In genomic region chr16:18705028-18705648, GRCm38 (mm10) we compare ENCODE assay signal across 10 mouse cellular contexts.
DNase-seq lines count a peak whose midpoint lies in the region; ATAC-seq and TF ChIP-seq lines count a peak whose summit lies in the region.
"Had no signal": no experiment of that assay in that cellular context is flagged by ENCODE, and none has a peak within 500 bp of the region (broad histone marks: within the 10 kb centered on the region; RNA-seq: fewer than 3 reads in every experiment).

No protein-coding gene starts in this region.

- TF ChIP-seq RAD21 in MEL (IDR thresholded peaks at IDR 0.05; ENCODE audit: low read depth, low read length), result no peak

- 32% methylated on average over 9 of the region's 9 CpGs for WGBS in lung, embryonic 15.5 days
- WGBS in liver, embryonic 12.5 days (ENCODE audit: insufficient replicate concordance), result 57% methylated on average over 9 of the region's 9 CpGs
- 80% methylated on average over 9 of the region's 9 CpGs for WGBS in hindbrain, embryonic 10.5 days

- H3K27ac ChIP-seq in gastrocnemius, adult 2 months, result peak overlapping the region; percentile 69
- H3K27ac ChIP-seq in MEL (ENCODE audit: control insufficient read depth, low read depth, low read length), result no peak overlapping the region
- H3K27ac ChIP-seq in lung, embryonic 15.5 days, result peak overlapping the region; percentile 60; the same call in 1 of the 2 replicates
- H3K27ac ChIP-seq in liver, embryonic 12.5 days, result no peak overlapping the region
- H3K27ac ChIP-seq in hindbrain, embryonic 10.5 days, result no peak overlapping the region
- H3K27ac ChIP-seq: hindbrain, embryonic 14.5 days; midbrain, embryonic 13.5 days had no signal

- no peak for TF ChIP-seq EP300 in MEL (IDR thresholded peaks at IDR 0.05; ENCODE audit: low read depth in 1 of 2, low read length in 2 of 2)

- no peak overlapping the region for H3K9ac ChIP-seq in MEL (ENCODE audit: control insufficient read depth, low read depth, low read length, poor library complexity, severe bottlenecking)
- H3K9ac ChIP-seq in lung, embryonic 15.5 days, result no peak overlapping the region
- H3K9ac ChIP-seq in liver, embryonic 12.5 days, result no peak overlapping the region
- H3K9ac ChIP-seq: hindbrain, embryonic 14.5 days; midbrain, embryonic 13.5 days had no signal

- peak overlapping the region; percentile 12; the same call in 1 of the 2 replicates for H3K4me2 ChIP-seq in lung, embryonic 15.5 days
- no peak overlapping the region for H3K4me2 ChIP-seq in liver, embryonic 12.5 days
- H3K4me2 ChIP-seq: hindbrain, embryonic 14.5 days; midbrain, embryonic 13.5 days had no signal

- H3K27me3 ChIP-seq in MEL (ENCODE audit: control insufficient read depth in 1 of 2, insufficient read depth in 2 of 2, low read length in 2 of 2), result peaks cover 6 to 16% of the 10 kb centered on the region in 2 experiments; a peak in 3 of 4 replicates
- H3K27me3 ChIP-seq in lung, embryonic 15.5 days, result no peaks in the 10 kb centered on the region
- H3K27me3 ChIP-seq in liver, embryonic 12.5 days (replicated peaks), result peaks cover 11% of the 10 kb centered on the region
- H3K27me3 ChIP-seq in hindbrain, embryonic 10.5 days (ENCODE audit: insufficient read depth, poor library complexity, severe bottlenecking), result peaks cover 7% of the 10 kb centered on the region; the same call in 1 of the 2 replicates

- intact Hi-C loops in gastrocnemius, adult 2 months (cut with DNase I), result no loop called here
- intact Hi-C loops in heart, postnatal 25 days (cut with DNase I), result no loop called here

- no peak overlapping the region for H3K4me3 ChIP-seq in gastrocnemius, adult 2 months
- no peak overlapping the region for H3K4me3 ChIP-seq in MEL (ENCODE audit: control insufficient read depth in 1 of 2, insufficient read depth in 1 of 2, low read depth in 2 of 2, low read length in 2 of 2)
- H3K4me3 ChIP-seq in lung, embryonic 15.5 days, result no peak overlapping the region
- H3K4me3 ChIP-seq in liver, embryonic 12.5 days, result no peak overlapping the region
- H3K4me3 ChIP-seq in hindbrain, embryonic 10.5 days, result no peak overlapping the region
- H3K4me3 ChIP-seq: midbrain, embryonic 13.5 days had no signal

- no peak for DNase-seq in gastrocnemius, adult 2 months
- DNase-seq in gastrocnemius, postnatal 4 days (ENCODE audit: low spot score in 2 of 2), result no peak
- DNase-seq in MEL (ENCODE audit: low read depth, low spot score), result peak; percentile 45
- peak; percentile 59 for DNase-seq in heart, postnatal 25 days (ENCODE audit: low spot score)
- no peak for DNase-seq in hindbrain, embryonic 10.5 days (ENCODE audit: low spot score)
- DNase-seq in cerebellum, adult 11 months, result no peak

- no peaks in the 10 kb centered on the region for H3K36me3 ChIP-seq in MEL (ENCODE audit: control insufficient read depth in 1 of 2, insufficient read depth in 2 of 2, low read length in 2 of 2)
- no peaks in the 10 kb centered on the region for H3K36me3 ChIP-seq in lung, embryonic 15.5 days
- H3K36me3 ChIP-seq in liver, embryonic 12.5 days, result no peaks in the 10 kb centered on the region
- H3K36me3 ChIP-seq in hindbrain, embryonic 10.5 days, result no peaks in the 10 kb centered on the region
- H3K36me3 ChIP-seq: midbrain, embryonic 13.5 days had no signal

- no peaks in the 10 kb centered on the region for H3K9me3 ChIP-seq in MEL (replicated peaks; ENCODE audit: insufficient read depth, low read length)
- H3K9me3 ChIP-seq in lung, embryonic 15.5 days, result no peaks in the 10 kb centered on the region
- H3K9me3 ChIP-seq in liver, embryonic 12.5 days (replicated peaks), result no peaks in the 10 kb centered on the region
- H3K9me3 ChIP-seq in hindbrain, embryonic 10.5 days, result no peaks in the 10 kb centered on the region
- H3K9me3 ChIP-seq: midbrain, embryonic 13.5 days had no signal

- ATAC-seq in lung, embryonic 15.5 days (ENCODE audit: borderline replicate concordance, extremely low read depth, low FRiP score, low TSS enrichment), result peak; percentile 74
- ATAC-seq in liver, embryonic 12.5 days, result no peak
- ATAC-seq: midbrain, embryonic 13.5 days had no signal

- peaks cover 0 to 4% of the 10 kb centered on the region in 2 experiments; a peak in 1 of 4 replicates for H3K4me1 ChIP-seq in MEL (ENCODE audit: control insufficient read depth in 1 of 2, insufficient read depth in 2 of 2, low read length in 2 of 2)
- H3K4me1 ChIP-seq in lung, embryonic 15.5 days, result peaks cover 29% of the 10 kb centered on the region
- H3K4me1 ChIP-seq in liver, embryonic 12.5 days, result no peaks in the 10 kb centered on the region
- peaks cover 10% of the 10 kb centered on the region for H3K4me1 ChIP-seq in hindbrain, embryonic 10.5 days (replicated peaks)
- H3K4me1 ChIP-seq: midbrain, embryonic 13.5 days had no signal

- no peak for TF ChIP-seq POLR2A in MEL (IDR thresholded peaks at IDR 0.05; ENCODE audit: control insufficient read depth in 1 of 2, insufficient read depth in 1 of 2, low read depth in 1 of 2, low read length in 2 of 2, poor library complexity in 1 of 2)

- H3K79me2 ChIP-seq in MEL (ENCODE audit: control insufficient read depth, insufficient read depth, low read length, poor library complexity), result no peaks in the 10 kb centered on the region

- TF ChIP-seq CTCF in gastrocnemius, adult 2 months (IDR thresholded peaks at IDR 0.05), result no peak
- no peak for TF ChIP-seq CTCF in MEL (IDR thresholded peaks at IDR 0.05 in 2 of 3, conservative IDR thresholded peaks at IDR 0.05 in 1 of 3; ENCODE audit: control insufficient read depth in 1 of 3, insufficient read depth in 1 of 3, low read depth in 2 of 3, low read length in 3 of 3, poor library complexity in 1 of 3, severe bottlenecking in 1 of 3)

TF ChIP-seq in MEL, 35 proteins besides CTCF, POLR2A, EP300 and RAD21:
- TF ChIP-seq ELF1 (IDR thresholded peaks at IDR 0.05; ENCODE audit: low read depth, low read length) (no peak), USF1 (IDR thresholded peaks at IDR 0.05; ENCODE audit: low read depth, low read length) (0 out of 2 replicates have a peak, but pooled peaks have one; percentile 31)
TF ChIP-seq in MEL: peak in this region for 1.

Comparison
In these comparisons a context has a peak if more than half of its experiments do, and no peak if none do; other contexts are left out.
1. DNase-seq: peak in MEL (single experiment) and heart, postnatal 25 days (single experiment); none in gastrocnemius, adult 2 months (single experiment), gastrocnemius, postnatal 4 days (0 of 2), hindbrain, embryonic 10.5 days (single experiment) and cerebellum, adult 11 months (single experiment).
2. H3K27ac ChIP-seq: peak in gastrocnemius, adult 2 months (single experiment) and lung, embryonic 15.5 days (single experiment); none in MEL (single experiment), liver, embryonic 12.5 days (single experiment) and hindbrain, embryonic 10.5 days (single experiment).